Mouse (Mus musculus) kidney, postnatal 10 days (tissue): Measurements from ENCODE around the gene Socs2.
"Not testable (repeated sequence)": the region's sequence is repeated elsewhere in the genome, so short reads cannot be mapped to it uniquely, and the experiment has no call there.

Source experiments
- DNase-seq: peaks from one replicate; pipeline ENCODE4 v3.0.0; 2021; ENCODE audit warnings: mixed read lengths

Gene Socs2

GRCm38 (mm10) chr10:95389805-95390204 lies 27.2 kb downstream of the Socs2 start:
- not testable (repeated sequence) for DNase-seq

GRCm38 (mm10) chr10:95388821-95389477 lies 28.0 kb downstream of the Socs2 start:
- peak; percentile 47 for DNase-seq

- DNase-seq: no peak
These were observed 30.5 kb downstream of the Socs2 start for GRCm38 (mm10) chr10:95386527-95386926.

GRCm38 (mm10) chr10:95385801-95386203 lies 31.2 kb downstream of the Socs2 start:
- no peak for DNase-seq

- no peak for DNase-seq
These were observed 31.9 kb downstream of the Socs2 start for GRCm38 (mm10) chr10:95385081-95385480.

- DNase-seq: no peak
These were observed 32.5 kb downstream of the Socs2 start for GRCm38 (mm10) chr10:95384446-95384845.

- DNase-seq: no peak
These were observed 43.6 kb downstream of the Socs2 start for GRCm38 (mm10) chr10:95373340-95373739.

GRCm38 (mm10) chr10:95371942-95372341 lies 45.0 kb downstream of the Socs2 start:
- no peak for DNase-seq

GRCm38 (mm10) chr10:95369190-95369589 lies 47.8 kb downstream of the Socs2 start:
- DNase-seq: no peak

GRCm38 (mm10) chr10:95368151-95368550 lies 48.8 kb downstream of the Socs2 start:
- DNase-seq: no peak

- DNase-seq: no peak
These were observed 49.3 kb downstream of the Socs2 start for GRCm38 (mm10) chr10:95367661-95368089.

GRCm38 (mm10) chr10:95367241-95367640 lies 49.7 kb downstream of the Socs2 start:
- DNase-seq: no peak

GRCm38 (mm10) chr10:95362326-95362725 lies 54.7 kb downstream of the Socs2 start:
- no peak for DNase-seq

- DNase-seq: no peak
These were observed 55.6 kb downstream of the Socs2 start for GRCm38 (mm10) chr10:95361260-95361841.

- no peak for DNase-seq
These were observed 56.9 kb downstream of the Socs2 start for GRCm38 (mm10) chr10:95360048-95360447.

GRCm38 (mm10) chr10:95357721-95358120 lies 59.3 kb downstream of the Socs2 start:
- DNase-seq: no peak

GRCm38 (mm10) chr10:95356711-95357110 lies 60.3 kb downstream of the Socs2 start:
- DNase-seq: no peak

- no peak for DNase-seq
These were observed 61.2 kb downstream of the Socs2 start for GRCm38 (mm10) chr10:95355678-95356268.

- no peak for DNase-seq
These were observed 62.3 kb downstream of the Socs2 start for GRCm38 (mm10) chr10:95354673-95355072.

- no peak for DNase-seq
These were observed 62.9 kb downstream of the Socs2 start for GRCm38 (mm10) chr10:95354047-95354446.

GRCm38 (mm10) chr10:95348457-95348856 lies 68.5 kb downstream of the Socs2 start:
- DNase-seq: no peak

- no peak for DNase-seq
These were observed 69.2 kb downstream of the Socs2 start for GRCm38 (mm10) chr10:95347776-95348175.

- no peak for DNase-seq
These were observed 74.0 kb downstream of the Socs2 start for GRCm38 (mm10) chr10:95342833-95343590.

GRCm38 (mm10) chr10:95340676-95341075 lies 76.3 kb downstream of the Socs2 start:
- DNase-seq: no peak
